Mouse (Mus musculus): ENCODE measurements at regions not wholly inside any gene's neighbourhood (a gene's known extent, or its start where the extent isn't known, plus 50 kb on each side); places are given as distances from the start of the nearest gene placed in this dataset.
A peak's percentile ranks its signal among the peaks of the same experiment; 100 is the strongest.

- Histone ChIP-seq H3K27ac (ENCODE audit: low read depth, low read length) (no peak overlapping the region), H3K4me1 (ENCODE audit: insufficient read depth, low read length) (no peaks in the 10 kb centered on the region), H3K36me3 (ENCODE audit: insufficient read depth, low read length) (no peaks in the 10 kb centered on the region), H3K4me3 (ENCODE audit: low read depth, low read length) (no peak overlapping the region), H3K27me3 (ENCODE audit: insufficient read depth, low read length) (no peaks in the 10 kb centered on the region), H3K9ac (replicated peaks; ENCODE audit: low read length, poor library complexity, severe bottlenecking) (no peak overlapping the region), H3K9me3 (ENCODE audit: low read length) (no peaks in the 10 kb centered on the region), H3K4me2 (ENCODE audit: low read depth, low read length, poor library complexity, severe bottlenecking) (no peak overlapping the region)
- DNase-seq (ENCODE audit: low spot score) (no peak), ATAC-seq (ENCODE audit: low FRiP score) (no peak)
- WGBS: 59% methylated on average over 6 of the region's 6 CpGs
- TF ChIP-seq CTCF (IDR thresholded peaks at IDR 0.05): no peak
These were observed 406.6 kb upstream of the Nbea start for GRCm38 (mm10) chr3:56590071-56590470.

- TF ChIP-seq CTCF (IDR thresholded peaks at IDR 0.05): no peak
- H3K9ac ChIP-seq (replicated peaks; ENCODE audit: low read length, poor library complexity, severe bottlenecking): no peak overlapping the region
- no peak overlapping the region for H3K27ac ChIP-seq (ENCODE audit: low read depth, low read length)
- no peaks in the 10 kb centered on the region for H3K27me3 ChIP-seq (ENCODE audit: insufficient read depth, low read length)
- ATAC-seq (ENCODE audit: low FRiP score): no peak
- H3K36me3 ChIP-seq (ENCODE audit: insufficient read depth, low read length): no peaks in the 10 kb centered on the region
- H3K4me1 ChIP-seq (ENCODE audit: insufficient read depth, low read length): no peaks in the 10 kb centered on the region
- H3K4me3 ChIP-seq (ENCODE audit: low read depth, low read length): no peak overlapping the region
- H3K4me2 ChIP-seq (ENCODE audit: low read depth, low read length, poor library complexity, severe bottlenecking): no peak overlapping the region
- H3K9me3 ChIP-seq (ENCODE audit: low read length): 0 out of 2 replicates have a peak, but pooled peaks cover 4% of the 10 kb centered on the region
- 70% methylated on average over 5 of the region's 5 CpGs for WGBS
- DNase-seq (ENCODE audit: low spot score): peak; percentile 28
These were observed 391.9 kb upstream of the Nbea start for GRCm38 (mm10) chr3:56575422-56575821.

GRCm38 (mm10) chr3:56536178-56536577, 352.7 kb upstream of the Nbea start:
- Histone ChIP-seq H3K4me2 (ENCODE audit: low read depth, low read length, poor library complexity, severe bottlenecking) (no peak overlapping the region), H3K9me3 (ENCODE audit: low read length) (no peaks in the 10 kb centered on the region), H3K27ac (ENCODE audit: low read depth, low read length) (no peak overlapping the region), H3K4me3 (ENCODE audit: low read depth, low read length) (no peak overlapping the region), H3K27me3 (ENCODE audit: insufficient read depth, low read length) (no peaks in the 10 kb centered on the region), H3K4me1 (ENCODE audit: insufficient read depth, low read length) (no peaks in the 10 kb centered on the region), H3K9ac (replicated peaks; ENCODE audit: low read length, poor library complexity, severe bottlenecking) (no peak overlapping the region), H3K36me3 (ENCODE audit: insufficient read depth, low read length) (no peaks in the 10 kb centered on the region)
- DNase-seq (ENCODE audit: low spot score): no peak
- WGBS: 88% methylated on average over 2 of the region's 2 CpGs
- no peak for TF ChIP-seq CTCF (IDR thresholded peaks at IDR 0.05)
- ATAC-seq (ENCODE audit: low FRiP score): no peak

- H3K36me3 ChIP-seq (ENCODE audit: insufficient read depth, low read length): no peaks in the 10 kb centered on the region
- no peak for ATAC-seq (ENCODE audit: low FRiP score)
- DNase-seq (ENCODE audit: low spot score): no peak
- H3K27ac ChIP-seq (ENCODE audit: low read depth, low read length): no peak overlapping the region
- no peaks in the 10 kb centered on the region for H3K4me1 ChIP-seq (ENCODE audit: insufficient read depth, low read length)
- no peaks in the 10 kb centered on the region for H3K27me3 ChIP-seq (ENCODE audit: insufficient read depth, low read length)
- no peak overlapping the region for H3K9ac ChIP-seq (replicated peaks; ENCODE audit: low read length, poor library complexity, severe bottlenecking)
- 91% methylated on average over 1 of the region's 1 CpGs for WGBS
- no peak overlapping the region for H3K4me2 ChIP-seq (ENCODE audit: low read depth, low read length, poor library complexity, severe bottlenecking)
- no peak overlapping the region for H3K4me3 ChIP-seq (ENCODE audit: low read depth, low read length)
- no peaks in the 10 kb centered on the region for H3K9me3 ChIP-seq (ENCODE audit: low read length)
- TF ChIP-seq CTCF (IDR thresholded peaks at IDR 0.05): no peak
These were observed 320.9 kb upstream of the Nbea start for GRCm38 (mm10) chr3:56504445-56504844.

- no peak overlapping the region for H3K4me3 ChIP-seq (ENCODE audit: low read depth, low read length)
- no peak overlapping the region for H3K4me2 ChIP-seq (ENCODE audit: low read depth, low read length, poor library complexity, severe bottlenecking)
- H3K36me3 ChIP-seq (ENCODE audit: insufficient read depth, low read length): no peaks in the 10 kb centered on the region
- H3K9me3 ChIP-seq (ENCODE audit: low read length): no peaks in the 10 kb centered on the region
- no peak for ATAC-seq (ENCODE audit: low FRiP score)
- no peak for TF ChIP-seq CTCF (IDR thresholded peaks at IDR 0.05)
- no peak overlapping the region for H3K9ac ChIP-seq (replicated peaks; ENCODE audit: low read length, poor library complexity, severe bottlenecking)
- no peaks in the 10 kb centered on the region for H3K4me1 ChIP-seq (ENCODE audit: insufficient read depth, low read length)
- no peak overlapping the region for H3K27ac ChIP-seq (ENCODE audit: low read depth, low read length)
- DNase-seq (ENCODE audit: low spot score): no peak
- 24% methylated on average over 1 of the region's 1 CpGs for WGBS
- no peaks in the 10 kb centered on the region for H3K27me3 ChIP-seq (ENCODE audit: insufficient read depth, low read length)
These were observed 315.8 kb upstream of the Nbea start for GRCm38 (mm10) chr3:56499301-56499700.

- WGBS: 28% methylated on average over 1 of the region's 1 CpGs
- no peak overlapping the region for H3K4me3 ChIP-seq (ENCODE audit: low read depth, low read length)
- H3K36me3 ChIP-seq (ENCODE audit: insufficient read depth, low read length): no peaks in the 10 kb centered on the region
- no peaks in the 10 kb centered on the region for H3K9me3 ChIP-seq (ENCODE audit: low read length)
- H3K4me1 ChIP-seq (ENCODE audit: insufficient read depth, low read length): no peaks in the 10 kb centered on the region
- H3K27ac ChIP-seq (ENCODE audit: low read depth, low read length): no peak overlapping the region
- TF ChIP-seq CTCF (IDR thresholded peaks at IDR 0.05): no peak
- ATAC-seq (ENCODE audit: low FRiP score): no peak
- DNase-seq (ENCODE audit: low spot score): no peak
- no peak overlapping the region for H3K9ac ChIP-seq (replicated peaks; ENCODE audit: low read length, poor library complexity, severe bottlenecking)
- H3K4me2 ChIP-seq (ENCODE audit: low read depth, low read length, poor library complexity, severe bottlenecking): no peak overlapping the region
- no peaks in the 10 kb centered on the region for H3K27me3 ChIP-seq (ENCODE audit: insufficient read depth, low read length)
These were observed 310.4 kb upstream of the Nbea start for GRCm38 (mm10) chr3:56493937-56494336.

All from midbrain, postnatal 0 days (tissue).